Comparison of ENCODE assay signal across 8 mouse cellular contexts in genomic region chr11:11867971-11868481, GRCm38 (mm10). TPM values are rescaled to one million over a fixed set of nuclear protein-coding genes. Genes with fewer than 3 reads are reported as not detected.
DNase-seq lines count a peak whose midpoint lies in the region; ATAC-seq and TF ChIP-seq lines count a peak whose summit lies in the region.

No protein-coding gene starts in this region.

- no peaks in the 10 kb centered on the region for H3K27me3 ChIP-seq in kidney, embryonic 15.5 days
- no peaks in the 10 kb centered on the region for H3K27me3 ChIP-seq in hindbrain, embryonic 15.5 days

- peak overlapping the region; percentile 48 for H3K4me2 ChIP-seq in kidney, embryonic 15.5 days
- peak overlapping the region; percentile 52 for H3K4me2 ChIP-seq in hindbrain, embryonic 15.5 days

- peak; percentile 75; the same call in 1 of the 2 replicates for ATAC-seq in kidney, embryonic 15.5 days (replicated peaks; ENCODE audit: low FRiP score)
- ATAC-seq in hindbrain, embryonic 15.5 days (ENCODE audit: low FRiP score, low read depth): peak; percentile 89
- ATAC-seq in megakaryocyte, adult 5-6 weeks (ENCODE audit: poor library complexity, severe bottlenecking): no peak

- intact Hi-C loops in left cerebral cortex, postnatal 36 days (cut with DNase I): no loop called here

- no peak for DNase-seq in kidney, adult 9 months
- peak; percentile 97 for DNase-seq in brain, embryonic 14.5 days (ENCODE audit: low read depth)
- peak; percentile 72 for DNase-seq in neural tube, embryonic 10.5 days (ENCODE audit: extremely low spot score, low spot score)
- DNase-seq in layer of hippocampus, adult 11-12 months (ENCODE audit: low spot score): no peak
- DNase-seq in left cerebral cortex, postnatal 36 days (ENCODE audit: low spot score in 2 of 2): no peak

- no peak overlapping the region for H3K9ac ChIP-seq in kidney, embryonic 15.5 days
- H3K9ac ChIP-seq in hindbrain, embryonic 15.5 days: peak overlapping the region; percentile 30

- no peaks in the 10 kb centered on the region for H3K9me3 ChIP-seq in kidney, embryonic 15.5 days (replicated peaks)
- no peaks in the 10 kb centered on the region for H3K9me3 ChIP-seq in hindbrain, embryonic 15.5 days

- H3K4me3 ChIP-seq in kidney, embryonic 15.5 days (replicated peaks): peak overlapping the region; percentile 7
- H3K4me3 ChIP-seq in hindbrain, embryonic 15.5 days: peak overlapping the region; percentile 18

- 16% methylated on average over 14 of the region's 14 CpGs for WGBS in kidney, embryonic 15.5 days
- WGBS in hindbrain, embryonic 15.5 days: 4% methylated on average over 14 of the region's 14 CpGs

- peaks cover 21% of the 10 kb centered on the region for H3K4me1 ChIP-seq in kidney, embryonic 15.5 days
- H3K4me1 ChIP-seq in hindbrain, embryonic 15.5 days (replicated peaks): peaks cover 11% of the 10 kb centered on the region

- H3K27ac ChIP-seq in kidney, embryonic 15.5 days: peak overlapping the region; percentile 37; the same call in 1 of the 2 replicates
- peak overlapping the region; percentile 77 for H3K27ac ChIP-seq in hindbrain, embryonic 15.5 days (replicated peaks)

- H3K36me3 ChIP-seq in kidney, embryonic 15.5 days: no peaks in the 10 kb centered on the region
- no peaks in the 10 kb centered on the region for H3K36me3 ChIP-seq in hindbrain, embryonic 15.5 days

- TF ChIP-seq POLR2A in brain, embryonic 14.5 days (IDR thresholded peaks at IDR 0.05; ENCODE audit: borderline replicate concordance, extremely low read depth, insufficient read depth, insufficient read length, poor library complexity, severe bottlenecking): no peak

- TF ChIP-seq CTCF in brain, embryonic 14.5 days (IDR thresholded peaks at IDR 0.05; ENCODE audit: borderline replicate concordance, extremely low read depth, insufficient read depth, insufficient read length): no peak

RNA-seq across cellular contexts. Expression of gene Ddc, which starts 29.9 kb away (rescaled TPM):
- 14.3 and 15.4 TPM in 2 replicates for polyA plus RNA-seq in kidney, embryonic 15.5 days (2015; fragmentation: Nextera tagmentation; extraction: Ambion mirVana)
- polyA plus RNA-seq in brain, embryonic 14.5 days (2012; rRNA removed): 11.2 and 13.8 TPM in 2 replicates
- 8.8 and 9.3 TPM in 2 replicates for polyA plus RNA-seq in hindbrain, embryonic 15.5 days (2015; fragmentation: Nextera tagmentation; extraction: Ambion mirVana)
- total RNA-seq in megakaryocyte, adult 5-6 weeks (2015): 0.23 and 0.38 TPM in 2 replicates
- total RNA-seq in megakaryocyte, adult 5-6 weeks (2017): 0.16 TPM in 1 of 2 replicates, not detected in the other
- total RNA-seq in left cerebral cortex, postnatal 36 days (2021): 1 to 10 TPM; 5.4 TPM

RNA-seq across cellular contexts. Expression of gene Fignl1, which starts 59.3 kb away (rescaled TPM):
- 66.0 and 70.0 TPM in 2 replicates for polyA plus RNA-seq in kidney, embryonic 15.5 days (2015; fragmentation: Nextera tagmentation; extraction: Ambion mirVana)
- polyA plus RNA-seq in brain, embryonic 14.5 days (2012; rRNA removed): 8.7 and 11.4 TPM in 2 replicates
- 12.0 and 14.5 TPM in 2 replicates for polyA plus RNA-seq in hindbrain, embryonic 15.5 days (2015; fragmentation: Nextera tagmentation; extraction: Ambion mirVana)
- 45.4 and 46.4 TPM in 2 replicates for total RNA-seq in megakaryocyte, adult 5-6 weeks (2015)
- total RNA-seq in megakaryocyte, adult 5-6 weeks (2017): 64.2 and 65.6 TPM in 2 replicates
- total RNA-seq in left cerebral cortex, postnatal 36 days (2021): under 1 TPM; 0.49 to 0.63 TPM

Comparison
In these comparisons a context has a peak if more than half of its experiments do, and no peak if none do; other contexts are left out.
1. DNase-seq: peak in brain, embryonic 14.5 days (single experiment) and neural tube, embryonic 10.5 days (single experiment); none in kidney, adult 9 months (single experiment), layer of hippocampus, adult 11-12 months (single experiment) and left cerebral cortex, postnatal 36 days (0 of 2).